Mouse (Mus musculus) liver, embryonic 14.5 days (tissue): ENCODE data around the gene Lpin1.

Source experiments
- CTCF ChIP-seq: IDR thresholded peaks from 2 replicates; pipeline ENCODE4 v1.5.1; 2016; ENCODE audit warnings: antibody characterized with exemption, low read depth, control low read depth
- EP300 ChIP-seq: IDR thresholded peaks from 2 replicates; pipeline ENCODE4 v1.6.1; 2016; ENCODE audit warnings: antibody characterized with exemption, low read depth

DNA sequence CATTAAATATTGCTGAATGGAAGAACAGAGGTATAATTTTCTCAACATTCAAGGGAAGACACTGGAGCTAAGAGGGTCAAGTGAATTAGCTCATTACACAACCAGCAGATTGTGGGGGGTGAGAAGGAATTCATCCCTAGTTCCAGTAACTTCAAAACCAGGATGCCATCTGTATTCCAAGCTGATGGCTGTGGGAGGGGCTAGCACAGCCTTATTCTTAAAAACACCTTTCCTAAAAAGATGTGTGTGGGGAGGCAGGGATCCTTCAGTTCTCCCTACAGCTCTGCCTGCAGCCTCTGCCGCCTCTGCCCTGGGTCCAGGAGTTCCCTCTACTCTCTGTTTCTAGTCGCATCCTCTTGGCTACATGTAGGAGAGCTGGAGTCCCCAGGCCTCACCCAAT is 5.0 kb upstream of the Lpin1 start:
- no peak for TF ChIP-seq CTCF
- no peak for TF ChIP-seq EP300
